Mouse (Mus musculus): Measurements from ENCODE around the gene Tapt1.

Gene Tapt1

DNA sequence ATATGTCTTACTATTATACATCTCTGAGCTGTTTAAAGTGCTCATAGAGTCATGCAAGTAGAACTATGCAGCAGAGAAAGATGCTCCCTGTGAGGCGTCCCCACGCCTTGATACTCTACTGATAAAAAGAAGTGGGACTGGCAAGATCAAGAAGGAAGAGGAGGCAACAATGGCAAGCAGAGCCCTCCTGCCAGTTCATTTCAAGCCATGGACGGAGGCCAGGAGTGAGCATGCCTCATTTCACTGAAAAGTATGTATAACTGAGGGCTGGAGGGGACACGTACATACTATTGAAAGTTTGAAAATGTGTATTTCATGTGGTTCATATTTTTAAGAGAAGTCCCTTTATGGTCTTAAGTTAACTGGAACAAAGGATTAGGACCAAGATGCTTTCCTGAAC is 28.0 kb downstream of the Tapt1 start:
- DNase-seq (ENCODE audit: low read depth, low spot score) = no peak
- peaks cover 3% of the 10 kb centered on the region for H3K36me3 ChIP-seq (ENCODE audit: control insufficient read depth, insufficient read depth, low read length, poor library complexity, severe bottlenecking)
- H3K27me3 ChIP-seq (ENCODE audit: control insufficient read depth, insufficient read depth, low read length, poor library complexity, severe bottlenecking) = no peaks in the 10 kb centered on the region

- H3K36me3 ChIP-seq (ENCODE audit: control insufficient read depth, insufficient read depth, low read length, poor library complexity, severe bottlenecking) = peaks cover 6% of the 10 kb centered on the region
- H3K27me3 ChIP-seq (ENCODE audit: control insufficient read depth, insufficient read depth, low read length, poor library complexity, severe bottlenecking) = no peaks in the 10 kb centered on the region
- no peak for DNase-seq (ENCODE audit: low read depth, low spot score)
These were observed 28.6 kb downstream of the Tapt1 start for GRCm38 (mm10) chr5:44197806-44198205.

GRCm38 (mm10) chr5:44196167-44196566 is 30.3 kb downstream of the Tapt1 start:
- no peak for DNase-seq (ENCODE audit: low read depth, low spot score)
- Histone ChIP-seq H3K36me3 (ENCODE audit: control insufficient read depth, insufficient read depth, low read length, poor library complexity, severe bottlenecking) (peaks cover 10% of the 10 kb centered on the region), H3K27me3 (ENCODE audit: control insufficient read depth, insufficient read depth, low read length, poor library complexity, severe bottlenecking) (no peaks in the 10 kb centered on the region)

- Histone ChIP-seq H3K36me3 (ENCODE audit: control insufficient read depth, insufficient read depth, low read length, poor library complexity, severe bottlenecking) (peaks cover 18% of the 10 kb centered on the region), H3K27me3 (ENCODE audit: control insufficient read depth, insufficient read depth, low read length, poor library complexity, severe bottlenecking) (no peaks in the 10 kb centered on the region)
- DNase-seq (ENCODE audit: low read depth, low spot score) = no peak
These were observed 39.1 kb downstream of the Tapt1 start for GRCm38 (mm10) chr5:44187370-44187769.

DNA sequence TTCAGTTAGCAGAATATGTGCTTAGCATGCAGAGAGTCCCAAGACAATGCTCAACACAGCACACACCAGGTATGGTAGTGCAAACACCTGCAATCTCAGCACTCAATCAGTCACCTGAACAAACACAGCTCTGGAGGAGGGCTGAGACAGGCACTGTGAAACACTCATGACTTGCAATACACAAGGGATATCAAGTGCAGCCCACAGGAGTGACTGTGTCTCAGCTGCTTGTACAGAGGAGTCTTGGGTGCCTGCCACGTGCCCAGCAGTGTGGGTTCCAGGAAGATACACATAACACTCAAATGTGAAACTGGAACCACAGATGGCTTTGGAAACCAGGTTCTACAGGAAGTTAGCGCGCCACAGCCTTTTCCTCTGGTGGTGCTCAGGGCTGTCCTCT is 44.8 kb downstream of the Tapt1 start:
- no peaks in the 10 kb centered on the region for H3K27me3 ChIP-seq (ENCODE audit: control insufficient read depth, insufficient read depth, low read length, poor library complexity, severe bottlenecking)
- peaks cover 19% of the 10 kb centered on the region for H3K36me3 ChIP-seq (ENCODE audit: control insufficient read depth, insufficient read depth, low read length, poor library complexity, severe bottlenecking)
- DNase-seq (ENCODE audit: low read depth, low spot score) = peak; percentile 30

GRCm38 (mm10) chr5:44180450-44180849 is 46.0 kb downstream of the Tapt1 start:
- H3K36me3 ChIP-seq (ENCODE audit: control insufficient read depth, insufficient read depth, low read length, poor library complexity, severe bottlenecking) = peaks cover 23% of the 10 kb centered on the region
- no peaks in the 10 kb centered on the region for H3K27me3 ChIP-seq (ENCODE audit: control insufficient read depth, insufficient read depth, low read length, poor library complexity, severe bottlenecking)
- DNase-seq (ENCODE audit: low read depth, low spot score) = no peak

- Histone ChIP-seq H3K36me3 (ENCODE audit: control insufficient read depth, insufficient read depth, low read length, poor library complexity, severe bottlenecking) (peaks cover 10% of the 10 kb centered on the region), H3K27me3 (ENCODE audit: control insufficient read depth, insufficient read depth, low read length, poor library complexity, severe bottlenecking) (no peaks in the 10 kb centered on the region)
- DNase-seq (ENCODE audit: low read depth, low spot score) = no peak
These were observed 52.4 kb downstream of the Tapt1 start for GRCm38 (mm10) chr5:44174046-44174445.

DNA sequence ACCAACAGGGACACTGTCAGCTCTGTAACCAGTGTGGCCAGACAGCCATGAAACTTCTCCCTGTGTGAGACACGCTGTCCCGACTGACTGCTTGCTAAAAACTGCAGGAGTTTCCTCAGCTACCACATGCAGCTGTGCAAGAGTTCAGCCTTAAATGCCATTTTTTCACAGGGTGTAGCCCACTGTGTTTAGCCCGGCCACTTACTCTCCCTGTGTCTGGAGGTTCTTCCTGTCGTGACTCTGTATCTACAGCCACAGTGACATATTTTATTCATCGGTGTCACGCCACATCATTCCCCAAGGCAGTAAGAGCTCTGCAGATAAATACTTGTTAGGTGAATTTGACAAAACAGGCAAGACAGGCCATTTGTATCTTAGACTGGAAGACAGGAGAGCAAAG is 59.6 kb downstream of the Tapt1 start:
- no peak for DNase-seq (ENCODE audit: low read depth, low spot score)
- no peaks in the 10 kb centered on the region for H3K36me3 ChIP-seq (ENCODE audit: control insufficient read depth, insufficient read depth, low read length, poor library complexity, severe bottlenecking)

GRCm38 (mm10) chr5:44165854-44166253 is 60.6 kb downstream of the Tapt1 start:
- H3K36me3 ChIP-seq (ENCODE audit: control insufficient read depth, insufficient read depth, low read length, poor library complexity, severe bottlenecking) = no peaks in the 10 kb centered on the region
- H3K27me3 ChIP-seq (ENCODE audit: control insufficient read depth, insufficient read depth, low read length, poor library complexity, severe bottlenecking) = no peaks in the 10 kb centered on the region
- peak; percentile 60 for DNase-seq (ENCODE audit: low read depth, low spot score)

More for the DNA sequence above, 59.6 kb downstream of the Tapt1 start:
- no peaks in the 10 kb centered on the region for H3K27me3 ChIP-seq (ENCODE audit: control insufficient read depth, insufficient read depth, low read length, poor library complexity, severe bottlenecking)

DNA sequence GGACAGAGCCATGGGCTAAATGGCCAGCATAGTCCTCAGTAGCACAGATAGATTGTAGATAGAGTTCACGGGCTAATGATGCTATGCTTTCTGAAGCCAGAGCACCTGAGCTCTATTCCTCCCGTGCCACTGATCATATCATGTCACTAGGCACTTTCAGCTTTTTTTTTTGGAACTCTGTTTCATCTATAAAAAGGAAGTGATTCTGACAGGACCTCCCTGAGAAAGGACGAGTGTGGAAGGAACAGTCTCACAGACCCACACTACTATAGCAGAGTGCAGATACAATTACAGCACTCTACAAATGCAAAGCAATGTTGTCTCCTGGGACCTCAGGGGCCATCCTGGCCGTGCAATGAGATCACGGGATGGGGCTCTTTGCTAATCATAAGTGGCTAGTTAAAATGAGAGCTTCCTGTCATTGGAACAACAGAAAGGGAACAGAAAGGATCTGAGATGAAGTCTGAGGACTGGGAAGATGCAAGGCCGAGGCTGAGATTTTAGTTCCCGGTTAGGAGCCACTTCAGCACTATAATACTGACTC is 62.1 kb downstream of the Tapt1 start:
- Histone ChIP-seq H3K27me3 (ENCODE audit: control insufficient read depth, insufficient read depth, low read length, poor library complexity, severe bottlenecking) (no peaks in the 10 kb centered on the region), H3K36me3 (ENCODE audit: control insufficient read depth, insufficient read depth, low read length, poor library complexity, severe bottlenecking) (no peaks in the 10 kb centered on the region)
- DNase-seq (ENCODE audit: low read depth, low spot score) = peak; percentile 57

- no peaks in the 10 kb centered on the region for H3K27me3 ChIP-seq (ENCODE audit: control insufficient read depth, insufficient read depth, low read length, poor library complexity, severe bottlenecking)
- DNase-seq (ENCODE audit: low read depth, low spot score) = peak; percentile 8
- H3K36me3 ChIP-seq (ENCODE audit: control insufficient read depth, insufficient read depth, low read length, poor library complexity, severe bottlenecking) = no peaks in the 10 kb centered on the region
These were observed 63.1 kb downstream of the Tapt1 start for GRCm38 (mm10) chr5:44163318-44163717.

- no peaks in the 10 kb centered on the region for H3K36me3 ChIP-seq (ENCODE audit: control insufficient read depth, insufficient read depth, low read length, poor library complexity, severe bottlenecking)
- DNase-seq (ENCODE audit: low read depth, low spot score) = peak; percentile 60
- no peaks in the 10 kb centered on the region for H3K27me3 ChIP-seq (ENCODE audit: control insufficient read depth, insufficient read depth, low read length, poor library complexity, severe bottlenecking)
These were observed 63.6 kb downstream of the Tapt1 start for GRCm38 (mm10) chr5:44162786-44163185.

DNA sequence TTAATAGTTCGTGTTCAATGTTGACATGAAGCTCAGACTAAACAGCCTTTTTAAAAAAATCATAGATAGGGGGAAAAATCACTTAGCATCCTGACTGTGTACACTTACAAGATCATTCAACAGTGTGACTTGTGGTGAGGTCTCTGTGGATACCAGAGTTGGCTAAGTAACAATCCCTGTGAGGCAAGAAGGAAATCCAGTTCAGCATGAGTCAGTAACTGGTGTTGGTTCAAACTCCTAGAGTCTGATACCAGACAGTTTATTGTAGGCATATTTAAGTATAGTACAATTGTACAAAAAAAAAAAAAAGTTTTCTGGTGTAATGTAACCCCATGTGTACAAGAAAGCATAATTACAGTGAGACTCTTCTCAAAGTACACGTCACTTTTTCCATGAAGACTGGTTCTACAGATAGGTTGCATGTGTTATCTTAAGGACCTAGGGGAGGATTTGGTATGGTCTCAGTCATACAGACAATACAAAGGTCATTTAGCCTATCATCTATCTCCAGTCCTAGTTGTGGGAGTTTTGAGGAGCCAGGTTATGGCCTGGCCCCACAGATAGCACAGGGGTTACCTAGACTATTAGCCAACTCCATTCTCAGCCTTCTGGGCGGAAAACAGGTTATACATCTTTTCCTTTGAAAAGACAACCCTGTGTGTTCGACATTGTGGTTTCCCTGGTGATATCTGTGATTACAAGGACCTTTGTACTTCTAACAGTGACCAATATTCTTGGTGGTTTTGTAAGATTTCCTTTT is 66.6 kb downstream of the Tapt1 start:
- Histone ChIP-seq H3K27me3 (ENCODE audit: control insufficient read depth, insufficient read depth, low read length, poor library complexity, severe bottlenecking) (no peaks in the 10 kb centered on the region), H3K36me3 (ENCODE audit: control insufficient read depth, insufficient read depth, low read length, poor library complexity, severe bottlenecking) (no peaks in the 10 kb centered on the region)
- no peak for DNase-seq (ENCODE audit: low read depth, low spot score)

DNA sequence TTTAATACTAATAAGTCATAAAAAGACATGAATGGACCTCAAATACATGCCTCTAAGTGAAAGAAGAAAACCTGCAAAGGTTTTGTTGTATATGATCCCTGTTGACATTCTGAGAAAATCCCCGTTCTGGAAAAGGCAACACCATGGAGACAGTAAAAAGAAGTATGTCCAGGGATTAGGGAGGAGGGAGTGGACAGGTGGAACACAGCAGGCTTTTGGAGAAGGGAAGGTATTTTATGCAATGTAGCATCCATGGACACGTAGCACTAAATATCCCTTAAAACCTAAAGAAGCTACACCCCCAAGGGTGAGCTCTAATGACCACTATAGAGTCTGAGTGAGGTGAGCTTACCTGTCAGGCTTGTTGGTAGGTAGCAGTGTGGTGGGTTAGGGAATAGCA is 67.2 kb downstream of the Tapt1 start:
- DNase-seq (ENCODE audit: low read depth, low spot score) = no peak
- no peaks in the 10 kb centered on the region for H3K36me3 ChIP-seq (ENCODE audit: control insufficient read depth, insufficient read depth, low read length, poor library complexity, severe bottlenecking)
- no peaks in the 10 kb centered on the region for H3K27me3 ChIP-seq (ENCODE audit: control insufficient read depth, insufficient read depth, low read length, poor library complexity, severe bottlenecking)

GRCm38 (mm10) chr5:44158458-44158857 is 68.0 kb downstream of the Tapt1 start:
- H3K27me3 ChIP-seq (ENCODE audit: control insufficient read depth, insufficient read depth, low read length, poor library complexity, severe bottlenecking) = no peaks in the 10 kb centered on the region
- H3K36me3 ChIP-seq (ENCODE audit: control insufficient read depth, insufficient read depth, low read length, poor library complexity, severe bottlenecking) = no peaks in the 10 kb centered on the region
- no peak for DNase-seq (ENCODE audit: low read depth, low spot score)

- no peak for DNase-seq (ENCODE audit: low read depth, low spot score)
- no peaks in the 10 kb centered on the region for H3K27me3 ChIP-seq (ENCODE audit: control insufficient read depth, insufficient read depth, low read length, poor library complexity, severe bottlenecking)
- no peaks in the 10 kb centered on the region for H3K36me3 ChIP-seq (ENCODE audit: control insufficient read depth, insufficient read depth, low read length, poor library complexity, severe bottlenecking)
These were observed 68.7 kb downstream of the Tapt1 start for GRCm38 (mm10) chr5:44157760-44158159.
